Mouse (Mus musculus) gastrocnemius, postnatal 25 days (tissue): ENCODE results near the gene Stk31. TPM values are rescaled to one million over a fixed set of nuclear protein-coding genes. Genes with fewer than 3 reads are reported as not detected.
"Not testable (repeated sequence)": the region's sequence is repeated elsewhere in the genome, so short reads cannot be mapped to it uniquely, and the experiment has no call there.

Experiments used
- DNase-seq: peaks from one replicate; pipeline ENCODE4 v3.0.0; 2022
- long read RNA-seq, 2 experiments: library from polyadenylated mRNA; stranded (forward); transcript quantifications; one replicate each; pipeline ENCODE4 v2.0.0; 2021
- total RNA-seq, 2 experiments: library from RNA; stranded (reverse); gene quantifications; 1 replicate in 1 of 2; 2 replicates in 1 of 2; pipeline ENCODE4 v1.2.3; 2021

Gene Stk31
- total RNA-seq, result under 1 TPM in 1 of 2 experiments, not detected in 1; 0.21 TPM
- long read RNA-seq, experiment 1, partial matches to known transcripts, result 0 of 1 reads
- long read RNA-seq, experiment 1, other reads (novel, unspliced or antisense), result 1 of 1 reads
- long read RNA-seq, experiment 2, partial matches to known transcripts, result 0 of 1 reads
- long read RNA-seq, experiment 2, other reads (novel, unspliced or antisense), result 1 of 1 reads

- DNase-seq, result peak; percentile 21
Measured at GRCm38 (mm10) chr6:49395316-49395715, at the start of gene Stk31. Stk31 (plus strand) TSS chr6:49395604.

- DNase-seq, result no peak
Measured at GRCm38 (mm10) chr6:49349826-49350225, 45.6 kb upstream of the Stk31 start.

- no peak for DNase-seq
Measured at GRCm38 (mm10) chr6:49354613-49355012, 40.8 kb upstream of the Stk31 start.

GRCm38 (mm10) chr6:49355171-49355570 lies 40.2 kb upstream of the Stk31 start:
- no peak for DNase-seq

GRCm38 (mm10) chr6:49360420-49360819 lies 35.0 kb upstream of the Stk31 start:
- DNase-seq, result no peak

- peak; percentile 88 for DNase-seq
Measured at GRCm38 (mm10) chr6:49367159-49368054, 28.0 kb upstream of the Stk31 start, which contains the start of gene Fam221a. Fam221a (plus strand) TSS chr6:49367739.

- no peak for DNase-seq
Measured at GRCm38 (mm10) chr6:49368212-49368611, 27.2 kb upstream of the Stk31 start.

- DNase-seq, result no peak
Measured at GRCm38 (mm10) chr6:49372705-49373104, 22.7 kb upstream of the Stk31 start.

- no peak for DNase-seq
Measured at GRCm38 (mm10) chr6:49373943-49374342, 21.5 kb upstream of the Stk31 start.

GRCm38 (mm10) chr6:49378328-49378727 lies 17.1 kb upstream of the Stk31 start:
- no peak for DNase-seq

GRCm38 (mm10) chr6:49394276-49394675 lies 1.1 kb upstream of the Stk31 start:
- no peak for DNase-seq

- DNase-seq, result no peak
Measured at GRCm38 (mm10) chr6:49397466-49397865, 2.1 kb downstream of the Stk31 start.

- DNase-seq, result no peak
Measured at GRCm38 (mm10) chr6:49398365-49398764, 3.0 kb downstream of the Stk31 start.

GRCm38 (mm10) chr6:49410830-49411229 lies 15.4 kb downstream of the Stk31 start:
- DNase-seq, result no peak

- DNase-seq, result not testable (repeated sequence)
Measured at GRCm38 (mm10) chr6:49412967-49413366, 17.6 kb downstream of the Stk31 start.

- no peak for DNase-seq
Measured at GRCm38 (mm10) chr6:49415971-49416370, 20.6 kb downstream of the Stk31 start.

GRCm38 (mm10) chr6:49437306-49437705 lies 41.9 kb downstream of the Stk31 start:
- DNase-seq, result no peak

GRCm38 (mm10) chr6:49458112-49458511 lies 62.7 kb downstream of the Stk31 start:
- DNase-seq, result no peak

- no peak for DNase-seq
Measured at GRCm38 (mm10) chr6:49483205-49483604, 87.8 kb downstream of the Stk31 start.

- no peak for DNase-seq
Measured at GRCm38 (mm10) chr6:49491526-49491925, 96.1 kb downstream of the Stk31 start.

GRCm38 (mm10) chr6:49519053-49519452 lies 123.6 kb downstream of the Stk31 start:
- peak; percentile 22 for DNase-seq
